Mouse (Mus musculus): ENCODE measurements around the gene Fubp1. TPM values are rescaled to one million over a fixed set of nuclear protein-coding genes. Genes with fewer than 3 reads are reported as not detected.
A peak's percentile ranks its signal among the peaks of the same experiment; 100 is the strongest.

Gene Fubp1
- polyA plus RNA-seq, 1 experiment from 2014 or later = 142 TPM

DNA sequence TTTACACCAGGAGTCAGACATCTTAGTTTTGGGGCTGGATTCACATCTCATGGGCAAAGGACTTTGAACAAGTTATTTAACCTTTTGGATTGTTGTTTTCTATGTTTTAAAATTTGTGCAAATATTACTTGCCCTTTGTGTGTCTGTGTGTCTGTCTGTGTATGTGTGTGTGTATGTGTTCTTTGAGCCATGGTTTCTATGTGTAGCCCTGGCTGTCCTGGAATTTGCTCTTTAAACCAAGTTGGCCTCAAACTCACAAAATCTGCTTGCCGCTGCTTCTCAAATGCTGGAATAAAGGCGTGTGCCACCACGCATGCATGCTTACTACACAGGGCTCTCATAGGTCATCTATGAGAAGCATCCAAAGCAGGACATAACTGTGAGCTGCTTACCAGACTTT lies 66.7 kb downstream of the Fubp1 start:
- Histone ChIP-seq H3K4me2 (no peak overlapping the region), H3K27ac (ENCODE audit: poor library complexity, severe bottlenecking) (no peak overlapping the region), H3K4me1 (replicated peaks) (peaks cover 17% of the 10 kb centered on the region), H3K9ac (no peak overlapping the region), H3K9me3 (replicated peaks) (no peaks in the 10 kb centered on the region), H3K27me3 (replicated peaks) (no peaks in the 10 kb centered on the region), H3K4me3 (no peak overlapping the region), H3K36me3 (peaks cover 19% of the 10 kb centered on the region)
- no peak for ATAC-seq (ENCODE audit: insufficient number of reproducible peaks, low FRiP score)
- 95% methylated on average over 3 of the region's 3 CpGs for WGBS

DNA sequence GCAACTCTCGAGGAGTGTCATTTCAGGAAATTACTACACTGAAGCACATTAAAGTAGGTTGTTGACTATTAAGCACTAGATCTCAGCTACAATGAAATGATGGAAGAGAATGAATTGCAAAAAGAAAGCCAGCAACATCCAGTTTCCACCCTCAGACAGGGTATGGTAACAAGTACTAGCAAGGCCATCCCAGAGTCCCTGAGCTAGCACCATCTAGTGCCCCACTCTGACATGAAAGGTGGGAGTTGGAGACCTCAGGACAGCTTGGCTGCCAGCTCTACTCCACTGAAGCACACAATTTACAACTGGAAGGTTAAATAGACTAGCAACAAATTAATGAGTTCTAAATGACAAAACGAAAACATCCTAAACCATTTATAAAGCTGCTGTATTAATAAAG lies 67.7 kb downstream of the Fubp1 start:
- Histone ChIP-seq H3K9ac (no peak overlapping the region), H3K4me1 (replicated peaks) (peaks cover 9% of the 10 kb centered on the region), H3K4me2 (no peak overlapping the region), H3K27ac (ENCODE audit: poor library complexity, severe bottlenecking) (peak overlapping the region; percentile 7; the same call in 1 of the 2 replicates), H3K9me3 (replicated peaks) (no peaks in the 10 kb centered on the region), H3K27me3 (replicated peaks) (no peaks in the 10 kb centered on the region), H3K36me3 (peaks cover 28% of the 10 kb centered on the region), H3K4me3 (no peak overlapping the region)
- WGBS = 91% methylated on average over 2 of the region's 2 CpGs
- ATAC-seq (ENCODE audit: insufficient number of reproducible peaks, low FRiP score) = no peak

DNA sequence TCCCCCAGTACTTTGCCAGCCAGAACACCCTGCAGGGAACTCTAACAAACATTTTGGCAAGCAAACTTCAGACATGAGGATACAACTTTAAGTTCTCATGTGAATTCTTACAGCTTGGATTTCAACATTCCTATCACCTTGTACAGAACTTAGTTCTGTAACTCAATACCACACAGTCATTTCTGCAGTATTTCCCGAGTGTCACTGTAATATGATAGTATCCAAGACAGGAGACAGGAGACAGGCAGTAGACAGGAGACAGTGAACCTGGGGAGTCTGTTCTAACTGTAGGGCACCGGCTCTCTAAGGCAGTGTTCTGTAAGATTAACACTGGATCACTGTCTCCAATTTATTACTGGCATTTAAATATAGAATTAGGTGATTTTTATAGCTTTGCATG lies 68.2 kb downstream of the Fubp1 start:
- H3K27me3 ChIP-seq (replicated peaks) = no peaks in the 10 kb centered on the region
- no peak overlapping the region for H3K4me2 ChIP-seq
- ATAC-seq (ENCODE audit: insufficient number of reproducible peaks, low FRiP score) = no peak
- WGBS = 28% methylated on average over 2 of the region's 2 CpGs
- H3K9ac ChIP-seq = no peak overlapping the region
- peaks cover 4% of the 10 kb centered on the region for H3K4me1 ChIP-seq (replicated peaks)
- no peak overlapping the region for H3K4me3 ChIP-seq
- peaks cover 29% of the 10 kb centered on the region for H3K36me3 ChIP-seq
- H3K27ac ChIP-seq (ENCODE audit: poor library complexity, severe bottlenecking) = peak overlapping the region; percentile 7; the same call in 1 of the 2 replicates
- H3K9me3 ChIP-seq (replicated peaks) = no peaks in the 10 kb centered on the region

DNA sequence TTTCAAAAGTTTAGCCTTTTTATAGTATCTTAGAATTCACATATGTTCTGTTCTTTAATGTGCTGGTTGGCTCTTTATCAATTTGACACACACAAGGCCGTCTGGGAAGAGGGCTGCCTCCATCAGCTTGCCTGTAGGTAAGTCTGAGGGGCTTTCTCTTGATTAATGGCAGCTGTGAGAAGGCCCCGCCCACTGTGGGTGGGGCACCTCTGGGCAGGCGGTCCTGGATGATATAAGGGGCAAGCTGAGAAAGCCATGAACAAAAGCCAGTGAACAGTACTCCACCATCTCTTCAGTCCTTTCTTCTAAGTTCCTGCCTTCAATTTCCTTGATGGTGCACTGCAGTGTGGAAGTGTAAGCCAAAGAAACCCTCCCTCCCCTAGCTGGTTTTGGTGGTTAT lies 71.9 kb downstream of the Fubp1 start:
- Histone ChIP-seq H3K9me3 (replicated peaks) (no peaks in the 10 kb centered on the region), H3K36me3 (peaks cover 50% of the 10 kb centered on the region), H3K4me2 (no peak overlapping the region), H3K9ac (no peak overlapping the region), H3K27ac (ENCODE audit: poor library complexity, severe bottlenecking) (no peak overlapping the region), H3K27me3 (replicated peaks) (no peaks in the 10 kb centered on the region), H3K4me1 (replicated peaks) (no peaks in the 10 kb centered on the region; the same call in 1 of the 2 replicates), H3K4me3 (no peak overlapping the region)
- no peak for ATAC-seq (ENCODE audit: insufficient number of reproducible peaks, low FRiP score)
- 37% methylated on average over 3 of the region's 3 CpGs for WGBS

DNA sequence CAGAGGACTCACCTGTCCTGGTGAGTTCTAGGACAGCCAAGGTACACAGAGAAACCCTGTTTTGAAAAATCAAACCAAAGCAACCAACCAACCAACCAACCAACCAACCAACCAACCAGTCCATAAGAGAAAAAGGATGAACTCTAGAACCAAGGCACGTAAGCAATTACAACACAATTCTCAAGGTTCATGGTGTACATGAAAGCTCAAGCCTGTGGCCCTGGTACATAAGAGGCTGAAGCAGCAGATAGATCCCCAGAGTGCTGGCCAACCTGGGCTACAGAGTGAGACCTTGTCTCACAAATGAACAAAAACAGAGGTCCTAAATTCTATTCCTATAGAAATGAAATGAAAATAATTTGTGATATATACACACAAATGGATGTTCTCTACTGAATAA lies 74.1 kb downstream of the Fubp1 start:
- Histone ChIP-seq H3K9ac (no peak overlapping the region), H3K36me3 (peaks cover 57% of the 10 kb centered on the region), H3K27ac (ENCODE audit: poor library complexity, severe bottlenecking) (no peak overlapping the region), H3K4me2 (no peak overlapping the region), H3K4me3 (no peak overlapping the region), H3K4me1 (replicated peaks) (no peaks in the 10 kb centered on the region), H3K9me3 (replicated peaks) (no peaks in the 10 kb centered on the region), H3K27me3 (replicated peaks) (no peaks in the 10 kb centered on the region)
- 94% methylated on average over 1 of the region's 1 CpGs for WGBS
- ATAC-seq (ENCODE audit: insufficient number of reproducible peaks, low FRiP score) = no peak

DNA sequence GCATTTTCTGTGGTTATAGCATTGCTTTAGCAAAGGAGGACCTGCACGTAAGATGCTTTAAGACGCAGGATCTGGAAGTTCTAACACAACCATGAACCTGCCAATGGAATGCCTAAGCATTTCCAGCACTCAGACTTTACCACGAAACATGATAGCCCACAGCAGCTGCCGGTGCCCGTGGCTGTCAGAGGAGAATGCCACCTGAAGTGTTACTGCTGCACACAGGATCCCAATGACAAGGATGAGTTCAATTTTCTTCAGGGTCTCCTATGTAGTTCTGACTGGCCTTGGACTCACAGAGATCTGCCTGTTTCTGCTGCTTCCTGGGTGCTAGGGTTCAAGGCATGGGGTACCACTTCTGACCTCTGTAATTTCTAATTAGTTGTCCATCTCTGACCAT lies 74.5 kb downstream of the Fubp1 start:
- no peak overlapping the region for H3K9ac ChIP-seq
- 87% methylated on average over 5 of the region's 5 CpGs for WGBS
- H3K9me3 ChIP-seq (replicated peaks) = no peaks in the 10 kb centered on the region
- H3K27me3 ChIP-seq (replicated peaks) = no peaks in the 10 kb centered on the region
- no peak for ATAC-seq (ENCODE audit: insufficient number of reproducible peaks, low FRiP score)
- H3K4me1 ChIP-seq (replicated peaks) = no peaks in the 10 kb centered on the region
- no peak overlapping the region for H3K4me3 ChIP-seq
- no peak overlapping the region for H3K27ac ChIP-seq (ENCODE audit: poor library complexity, severe bottlenecking)
- peaks cover 57% of the 10 kb centered on the region for H3K36me3 ChIP-seq
- no peak overlapping the region for H3K4me2 ChIP-seq

Other genes with a start within 250 kb of the Fubp1 start
- 1.3 and 4.5 TPM in 2 replicates for gene Gipc2, start 44.2 kb upstream of the Fubp1 start, polyA plus RNA-seq (2016; fragmentation: Nextera tagmentation; extraction: Ambion mirVana)
- gene Dnajb4, start 120 bp upstream of the Fubp1 start, polyA plus RNA-seq (2016; fragmentation: Nextera tagmentation; extraction: Ambion mirVana) = 53.0 and 56.3 TPM in 2 replicates
- 226 and 246 TPM in 2 replicates for gene Nexn, start 55.9 kb downstream of the Fubp1 start, polyA plus RNA-seq (2016; fragmentation: Nextera tagmentation; extraction: Ambion mirVana)
- 18.0 and 18.8 TPM in 2 replicates for gene Miga1, start 130.0 kb downstream of the Fubp1 start, polyA plus RNA-seq (2016; fragmentation: Nextera tagmentation; extraction: Ambion mirVana)
- gene Usp33, start 136.1 kb downstream of the Fubp1 start, polyA plus RNA-seq (2016; fragmentation: Nextera tagmentation; extraction: Ambion mirVana) = 37.7 and 38.1 TPM in 2 replicates
- gene Zzz3, start 185.1 kb downstream of the Fubp1 start, polyA plus RNA-seq (2016; fragmentation: Nextera tagmentation; extraction: Ambion mirVana) = 37.4 and 38.8 TPM in 2 replicates

Measured in heart, embryonic 12.5 days (tissue).